Mouse (Mus musculus) heart, embryonic 16.5 days (tissue): ENCODE data around the gene Akt3. TPM values are rescaled to one million over a fixed set of nuclear protein-coding genes. Genes with fewer than 3 reads are reported as not detected.

ENCODE experiments used
- ATAC-seq: fragments of 200-750 bp; cut with Nextera tagmentation; replicated peaks from 2 replicates; pipeline ENCODE4 v1.8.0; 2017; ENCODE audit warnings: moderate number of reproducible peaks; ENCODE audit not compliant: insufficient read depth, low FRiP score; ENCODE audit errors: extremely low read depth
- H3K27ac ChIP-seq: fragments of 300-500 bp; sonication (generic); 2 replicates; pipeline ENCODE4 v1.5.1; 2014; ENCODE audit warnings: mild to moderate bottlenecking, low read length, control low read depth, moderate library complexity
- H3K27me3 ChIP-seq: fragments of 300-500 bp; sonication (generic); 2 replicates; pipeline ENCODE4 v1.6.1; 2014; ENCODE audit warnings: low read length, mixed read lengths; ENCODE audit not compliant: control insufficient read depth, insufficient read depth
- H3K36me3 ChIP-seq: fragments of 300-500 bp; sonication (generic); 2 replicates; pipeline ENCODE4 v1.6.1; 2014; ENCODE audit not compliant: control insufficient read depth, insufficient read depth
- H3K4me1 ChIP-seq: fragments of 300-500 bp; sonication (generic); 2 replicates; pipeline ENCODE4 v1.6.1; 2014; ENCODE audit warnings: low read length, mixed read lengths; ENCODE audit not compliant: control insufficient read depth, insufficient read depth
- H3K4me2 ChIP-seq: fragments of 300-500 bp; sonication (generic); 2 replicates; pipeline ENCODE4 v1.6.1; 2014; ENCODE audit warnings: low read depth, mild to moderate bottlenecking, control low read depth, low read length
- H3K4me3 ChIP-seq: fragments of 300-500 bp; sonication (generic); 2 replicates; pipeline ENCODE4 v1.5.1; 2014; ENCODE audit warnings: mild to moderate bottlenecking, control low read depth, low read length
- H3K9ac ChIP-seq: fragments of 300-500 bp; sonication (generic); 2 replicates; pipeline ENCODE4 v1.6.1; 2014; ENCODE audit warnings: low read length, control low read depth
- H3K9me3 ChIP-seq: fragments of 300-500 bp; sonication (generic); replicated peaks from 2 replicates; pipeline ENCODE4 v1.6.1; 2016; ENCODE audit warnings: low read length; ENCODE audit not compliant: control insufficient read depth
- WGBS: fragments of 180-500 bp; shearing (Covaris S2); extraction: QIAGEN DNeasy Blood & Tissue Kit; methylation state at CpG from one replicate; pipeline ENCODE4 v1.1.7; 2014; 5-methylcytosine and 5-hydroxymethylcytosine counted together
- polyA plus RNA-seq: library from polyadenylated mRNA; unstranded; fragments of >200 nt; fragmentation: Nextera tagmentation; extraction: Ambion mirVana; gene quantifications from 2 replicates; pipeline ENCODE4 v1.2.1, GENCODE M21; 2015

Gene Akt3
- polyA plus RNA-seq, 1 experiment from 2014 or later = 3.6 TPM

DNA sequence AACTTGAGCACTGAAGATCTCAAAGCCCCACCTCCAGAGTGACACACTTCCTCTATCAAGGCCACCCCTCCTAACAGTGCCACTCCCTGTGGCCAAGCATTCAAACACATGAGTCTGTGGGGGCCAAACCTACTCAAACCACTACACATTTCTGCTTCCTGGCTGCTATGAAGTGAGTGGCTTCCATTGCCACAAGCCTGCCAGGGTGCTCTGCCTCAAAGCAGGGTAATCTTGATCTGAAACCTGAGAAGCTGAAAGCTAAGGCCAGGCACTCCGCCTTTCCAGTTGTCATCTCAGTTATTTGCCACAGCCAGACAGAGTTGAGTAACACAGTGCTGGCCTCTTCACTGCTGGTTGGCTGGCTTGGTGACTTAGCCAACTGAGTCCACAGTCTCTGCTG is 249.2 kb downstream of the Akt3 start:
- H3K4me1 ChIP-seq = peaks cover 5% of the 10 kb centered on the region; the same call in 1 of the 2 replicates
- H3K9ac ChIP-seq = no peak overlapping the region
- no peaks in the 10 kb centered on the region for H3K27me3 ChIP-seq
- ATAC-seq = no peak
- H3K9me3 ChIP-seq = no peaks in the 10 kb centered on the region
- no peaks in the 10 kb centered on the region for H3K36me3 ChIP-seq
- no peak overlapping the region for H3K27ac ChIP-seq
- H3K4me2 ChIP-seq = no peak overlapping the region
- no peak overlapping the region for H3K4me3 ChIP-seq
- WGBS = 56% methylated on average over 1 of the region's 1 CpGs

DNA sequence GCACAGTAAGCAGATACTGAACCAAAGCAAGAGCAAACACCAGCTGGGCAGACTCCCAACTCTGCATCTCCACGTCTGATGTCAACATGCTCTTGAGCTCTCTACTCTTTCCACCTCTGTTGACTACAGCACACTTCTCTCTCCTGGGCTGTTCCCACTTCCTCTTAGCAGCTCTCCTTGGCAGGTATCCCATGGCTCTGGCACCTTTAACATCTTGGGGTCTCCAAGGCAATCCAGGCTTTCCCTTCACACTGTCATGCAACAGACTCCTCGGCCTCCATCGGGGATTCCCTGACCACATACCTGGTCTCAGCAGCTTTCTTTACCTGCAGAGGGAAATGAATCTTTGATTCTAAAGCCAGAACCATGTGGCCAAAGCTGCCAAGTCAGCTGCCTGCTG is 250.6 kb downstream of the Akt3 start:
- Histone ChIP-seq H3K4me3 (no peak overlapping the region), H3K4me2 (no peak overlapping the region), H3K36me3 (no peaks in the 10 kb centered on the region), H3K4me1 (peaks cover 5% of the 10 kb centered on the region; the same call in 1 of the 2 replicates), H3K27ac (no peak overlapping the region), H3K9ac (no peak overlapping the region), H3K9me3 (no peaks in the 10 kb centered on the region), H3K27me3 (no peaks in the 10 kb centered on the region)
- WGBS = 80% methylated on average over 3 of the region's 3 CpGs
- no peak for ATAC-seq

DNA sequence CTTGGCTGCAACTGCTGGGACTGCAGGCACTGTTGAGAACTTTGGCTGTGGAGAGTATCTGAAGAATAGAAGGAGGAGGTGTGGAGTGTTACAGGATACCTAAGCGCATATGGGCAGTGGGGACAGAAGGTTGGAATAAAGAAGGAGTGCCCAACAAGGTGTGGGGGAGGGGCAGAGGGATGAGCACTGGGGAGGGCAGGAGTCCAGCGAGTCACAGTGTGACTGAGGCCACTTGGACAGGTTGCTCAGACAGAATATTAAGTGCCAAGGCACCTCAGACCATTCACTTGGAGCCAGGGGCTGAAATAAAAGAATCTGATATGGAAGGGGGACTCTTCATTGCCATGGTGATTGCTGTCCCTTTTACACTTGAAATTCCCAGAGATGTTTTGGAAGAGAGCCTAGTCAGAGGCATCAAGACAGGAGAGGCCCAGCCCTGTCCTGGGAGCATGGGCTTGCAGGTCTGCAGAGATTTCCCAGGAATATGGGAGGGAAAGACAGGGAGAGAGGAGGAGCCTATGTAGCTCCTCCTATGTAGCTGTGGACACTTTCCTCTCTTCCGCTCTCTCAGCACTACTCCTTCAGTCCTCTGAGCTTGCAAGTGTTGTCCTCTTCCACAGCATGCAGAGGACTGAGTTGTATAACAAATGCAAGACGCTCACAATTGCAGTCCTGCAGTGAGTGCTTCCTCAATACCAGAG is 253.8 kb downstream of the Akt3 start:
- Histone ChIP-seq H3K4me2 (no peak overlapping the region), H3K9ac (no peak overlapping the region), H3K4me3 (no peak overlapping the region), H3K4me1 (no peaks in the 10 kb centered on the region), H3K27me3 (no peaks in the 10 kb centered on the region), H3K27ac (no peak overlapping the region), H3K36me3 (no peaks in the 10 kb centered on the region), H3K9me3 (no peaks in the 10 kb centered on the region)
- 70% methylated on average over 4 of the region's 4 CpGs for WGBS
- no peak for ATAC-seq

DNA sequence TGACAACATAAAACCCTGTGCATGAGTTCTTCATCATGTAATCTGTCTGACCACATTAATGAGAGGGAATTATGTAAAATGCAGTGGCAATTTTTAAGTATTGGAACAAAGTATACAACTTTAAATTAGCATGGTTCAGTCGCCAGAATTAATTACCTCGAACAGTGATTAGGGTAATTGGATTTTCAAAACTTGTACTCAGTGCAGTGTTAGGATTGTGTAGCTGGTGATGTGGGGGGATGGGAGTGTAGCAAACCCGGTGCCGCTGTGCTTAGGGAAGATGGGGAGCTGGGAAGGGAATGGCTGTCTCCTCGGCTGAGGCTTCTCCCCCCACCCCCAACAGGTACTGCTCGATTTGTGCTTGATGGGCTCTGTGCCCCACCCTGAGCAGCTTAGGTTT is 255.1 kb downstream of the Akt3 start:
- Histone ChIP-seq H3K9me3 (no peaks in the 10 kb centered on the region), H3K4me3 (no peak overlapping the region), H3K4me1 (no peaks in the 10 kb centered on the region), H3K4me2 (no peak overlapping the region), H3K27me3 (no peaks in the 10 kb centered on the region), H3K9ac (no peak overlapping the region), H3K36me3 (no peaks in the 10 kb centered on the region), H3K27ac (no peak overlapping the region)
- 66% methylated on average over 6 of the region's 6 CpGs for WGBS
- ATAC-seq = no peak

DNA sequence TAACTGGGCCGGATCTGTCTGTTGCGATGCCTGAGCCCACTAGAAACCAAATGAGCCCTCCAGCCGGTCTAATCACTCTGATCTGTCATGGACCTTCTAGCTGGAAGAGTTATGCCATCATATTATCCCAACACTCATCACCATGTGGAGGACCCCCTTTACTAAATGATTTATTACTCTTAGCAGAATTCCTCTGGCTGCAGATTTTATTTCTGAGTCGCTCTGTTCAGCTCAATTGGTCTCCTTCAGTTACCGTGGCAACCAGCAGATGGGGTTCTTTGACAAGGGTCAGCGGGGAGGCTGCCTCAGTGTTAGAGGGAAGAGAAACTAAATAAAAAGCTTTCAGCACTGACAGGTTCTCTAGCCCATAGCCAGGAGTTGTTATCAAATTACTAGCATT is 259.0 kb downstream of the Akt3 start:
- WGBS = 66% methylated on average over 6 of the region's 6 CpGs
- no peak for ATAC-seq
- Histone ChIP-seq H3K4me1 (peaks cover 14% of the 10 kb centered on the region), H3K27ac (no peak overlapping the region), H3K36me3 (no peaks in the 10 kb centered on the region), H3K9ac (no peak overlapping the region), H3K4me3 (no peak overlapping the region), H3K9me3 (no peaks in the 10 kb centered on the region), H3K4me2 (no peak overlapping the region), H3K27me3 (no peaks in the 10 kb centered on the region)

DNA sequence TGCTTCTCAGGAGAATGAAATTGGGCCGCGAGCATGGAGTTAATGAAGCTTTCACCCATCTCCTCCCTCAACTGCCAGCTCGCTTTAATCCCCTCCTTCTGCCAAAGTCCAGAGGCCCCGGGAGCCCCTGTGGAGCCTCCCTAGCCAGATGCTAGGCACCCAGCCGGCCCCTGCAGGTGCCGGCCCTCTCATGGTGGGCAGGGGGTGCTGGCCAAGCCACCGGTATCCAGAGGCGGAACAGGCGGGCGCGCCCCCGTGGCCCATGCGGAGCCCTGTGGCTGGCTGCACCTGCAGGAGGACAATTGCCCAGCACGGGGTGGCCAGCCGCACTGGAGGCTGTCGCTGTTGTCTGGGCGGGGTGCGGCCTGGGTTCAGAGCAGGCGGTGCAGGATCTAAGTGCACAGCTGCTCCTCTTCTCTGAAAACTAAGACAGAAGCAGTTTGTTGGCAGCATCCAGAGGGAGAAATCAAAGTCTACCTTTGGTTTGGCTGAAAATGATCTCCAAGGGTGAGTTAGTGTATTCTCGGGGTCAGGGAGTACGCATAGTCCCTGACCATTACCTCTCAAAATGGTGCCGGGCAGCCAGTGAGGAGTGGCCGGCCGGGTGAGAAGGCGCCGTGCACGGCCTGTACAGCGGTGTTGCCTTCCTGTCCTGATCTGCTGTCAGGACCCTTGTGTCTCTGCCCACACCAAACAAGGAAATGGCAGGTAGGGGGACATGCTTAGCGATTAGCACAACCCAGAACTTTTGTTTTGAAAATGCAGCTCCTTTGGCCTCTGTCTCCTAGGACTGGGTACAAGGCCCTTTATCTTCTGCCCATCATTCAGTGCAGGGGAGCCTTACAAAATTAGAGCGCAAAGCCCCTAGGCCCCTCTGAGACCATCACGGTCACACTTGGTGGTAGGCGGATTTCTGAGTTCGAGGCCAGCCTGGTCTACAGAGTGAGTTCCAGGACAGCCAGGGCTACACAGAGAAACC is 260.0 kb downstream of the Akt3 start:
- H3K4me3 ChIP-seq = no peak overlapping the region
- ATAC-seq = no peak
- peak overlapping the region; percentile 59 for H3K9ac ChIP-seq
- no peaks in the 10 kb centered on the region for H3K27me3 ChIP-seq
- 64% methylated on average over 33 of the region's 33 CpGs for WGBS
- H3K4me2 ChIP-seq = peak overlapping the region; percentile 59
- peaks cover 20% of the 10 kb centered on the region for H3K4me1 ChIP-seq
- H3K36me3 ChIP-seq = no peaks in the 10 kb centered on the region
- H3K27ac ChIP-seq = no peak overlapping the region
- no peaks in the 10 kb centered on the region for H3K9me3 ChIP-seq

DNA sequence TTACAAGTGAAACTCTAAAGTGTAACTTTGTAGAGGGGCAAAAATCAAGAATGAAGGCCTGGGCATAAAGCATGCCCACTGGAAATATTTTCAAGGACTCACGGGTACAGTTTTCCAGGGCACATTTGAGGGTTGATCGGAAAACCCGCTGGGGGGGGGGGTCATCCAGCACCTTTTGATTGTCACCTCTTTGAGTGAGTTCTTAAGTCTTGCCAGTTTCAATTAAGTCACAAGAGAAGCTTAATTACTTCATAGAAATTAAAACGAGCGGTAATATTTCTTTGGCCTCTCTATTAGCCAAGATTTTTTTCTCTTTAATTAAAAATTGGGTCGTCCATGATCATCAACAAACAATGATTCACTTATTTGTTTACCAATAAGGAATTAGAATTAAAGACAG is 260.7 kb downstream of the Akt3 start:
- H3K9ac ChIP-seq = peak overlapping the region; percentile 42; the same call in 1 of the 2 replicates
- no peak for ATAC-seq
- no peak overlapping the region for H3K4me3 ChIP-seq
- H3K27me3 ChIP-seq = no peaks in the 10 kb centered on the region
- H3K27ac ChIP-seq = peak overlapping the region; percentile 18; the same call in 1 of the 2 replicates
- H3K36me3 ChIP-seq = no peaks in the 10 kb centered on the region
- H3K4me1 ChIP-seq = peaks cover 20% of the 10 kb centered on the region
- 60% methylated on average over 6 of the region's 6 CpGs for WGBS
- H3K4me2 ChIP-seq = peak overlapping the region; percentile 59
- no peaks in the 10 kb centered on the region for H3K9me3 ChIP-seq

DNA sequence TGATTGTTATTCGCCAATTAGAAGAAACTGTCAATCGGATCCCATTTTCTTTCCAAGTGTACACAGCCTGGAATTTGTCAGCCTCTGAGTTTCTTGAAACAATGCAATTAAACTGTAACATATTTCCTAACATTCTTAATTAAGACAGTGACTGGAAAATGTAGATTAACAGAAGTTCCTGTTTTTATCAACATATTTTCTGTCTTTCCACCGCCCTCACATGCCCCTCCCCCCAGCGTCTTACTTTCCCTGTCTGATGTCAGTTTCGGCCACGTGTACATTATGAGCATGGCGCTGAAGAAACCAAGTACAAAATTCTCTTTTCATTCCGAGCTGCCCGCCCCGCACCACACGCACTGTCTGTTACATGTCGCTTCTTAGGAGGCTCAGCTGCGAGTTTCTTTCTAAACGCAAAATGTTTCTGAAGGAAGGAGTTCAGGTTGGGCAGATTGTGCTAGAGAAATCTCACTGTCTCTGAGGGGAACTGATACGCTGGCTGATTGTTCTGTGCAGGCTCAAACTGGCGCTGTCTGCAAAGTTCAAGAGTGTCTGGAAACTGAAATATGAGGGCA is 261.3 kb downstream of the Akt3 start:
- Histone ChIP-seq H3K9ac (peak overlapping the region; percentile 42; the same call in 1 of the 2 replicates), H3K4me2 (peak overlapping the region; percentile 54), H3K27me3 (no peaks in the 10 kb centered on the region), H3K4me1 (peaks cover 20% of the 10 kb centered on the region), H3K9me3 (no peaks in the 10 kb centered on the region), H3K27ac (peak overlapping the region; percentile 18; the same call in 1 of the 2 replicates), H3K36me3 (no peaks in the 10 kb centered on the region), H3K4me3 (peak overlapping the region; percentile 13; the same call in 1 of the 2 replicates)
- ATAC-seq = 0 out of 2 replicates have a peak, but pooled peaks have one; percentile 12
- WGBS = 37% methylated on average over 16 of the region's 16 CpGs
